Mouse (Mus musculus): Measurements from ENCODE around the gene Otulin.

The Otulin gene

GRCm38 (mm10) chr15:27506127-27506886 lies 124.2 kb downstream of the Otulin start:
- no peak for DNase-seq (ENCODE audit: low spot score in 2 of 2)

GRCm38 (mm10) chr15:27503801-27504730 lies 126.4 kb downstream of the Otulin start:
- DNase-seq (ENCODE audit: low spot score in 2 of 2): no peak

DNA sequence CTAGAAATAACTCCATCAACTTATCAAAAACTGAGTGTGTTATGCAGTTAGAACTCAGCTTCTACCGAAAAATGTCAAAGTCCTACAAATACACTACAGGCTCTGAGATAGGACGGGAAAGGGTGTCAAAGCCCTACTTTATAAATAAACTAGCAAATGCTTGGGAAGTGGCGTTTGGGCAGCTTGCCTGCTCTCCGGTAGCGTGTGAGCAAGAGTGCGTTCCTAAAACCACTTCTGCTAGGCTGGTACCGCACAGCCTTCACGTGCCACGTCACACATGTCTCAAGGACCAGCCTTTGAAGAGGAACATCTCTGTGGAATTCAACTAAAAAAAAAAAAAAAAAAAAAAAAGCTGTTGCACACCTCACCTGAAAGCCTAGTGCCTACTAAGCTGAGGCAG lies 127.3 kb downstream of the Otulin start:
- no peak for DNase-seq (ENCODE audit: low spot score in 2 of 2)

GRCm38 (mm10) chr15:27502338-27502737 lies 128.2 kb downstream of the Otulin start:
- DNase-seq (ENCODE audit: low spot score in 2 of 2): no peak

GRCm38 (mm10) chr15:27500390-27500789 lies 130.1 kb downstream of the Otulin start:
- no peak for DNase-seq (ENCODE audit: low spot score in 2 of 2)

DNA sequence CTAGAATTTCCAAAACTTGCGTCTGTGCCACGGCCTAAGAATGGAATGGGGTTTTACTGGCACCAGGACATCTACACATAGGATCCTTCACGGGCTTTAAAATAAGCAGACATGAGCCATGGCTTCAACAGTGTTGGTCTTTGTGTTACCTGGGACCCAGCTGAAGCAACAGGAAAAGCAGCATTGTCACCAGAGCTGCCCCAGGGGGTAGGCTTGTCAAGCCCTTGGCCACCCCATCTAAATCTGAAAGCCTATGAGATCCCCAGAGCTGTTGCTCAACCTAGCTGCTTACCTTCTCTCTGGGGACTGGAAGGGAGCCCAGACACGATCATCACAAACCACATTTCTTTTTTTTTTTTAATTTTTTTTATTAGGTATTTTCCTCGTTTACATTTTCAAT lies 132.4 kb downstream of the Otulin start:
- peak; percentile 30 to 43 for DNase-seq (ENCODE audit: low spot score in 2 of 2)

GRCm38 (mm10) chr15:27497300-27497997 lies 133.0 kb downstream of the Otulin start:
- peak; percentile 32 to 47 for DNase-seq (ENCODE audit: low spot score in 2 of 2)

- peak; percentile 76 to 87 for DNase-seq (ENCODE audit: low spot score in 2 of 2)
These were observed 133.7 kb downstream of the Otulin start for GRCm38 (mm10) chr15:27496596-27497299.

DNA sequence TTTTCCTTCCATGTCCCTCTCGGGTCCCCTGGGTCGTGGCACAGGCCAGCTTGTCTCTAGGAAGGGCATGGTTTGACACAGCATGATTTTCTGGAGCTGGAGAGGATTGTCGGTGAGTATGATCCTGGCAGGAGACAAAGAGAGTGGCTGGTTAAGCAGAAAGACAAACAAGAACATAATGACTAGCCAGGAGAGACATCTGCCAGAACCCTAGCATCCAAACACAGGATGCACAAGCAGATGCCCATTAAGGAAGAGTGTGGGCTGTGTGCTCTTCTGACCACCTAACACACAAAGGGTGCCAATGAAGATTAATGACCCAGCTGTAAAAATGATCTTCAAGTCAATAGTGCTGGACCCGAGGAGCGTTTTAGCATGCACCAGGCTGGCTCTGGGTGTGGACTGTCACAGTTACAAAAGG lies 134.5 kb downstream of the Otulin start:
- peak; percentile 29 to 45 for DNase-seq (ENCODE audit: low spot score in 2 of 2)

DNA sequence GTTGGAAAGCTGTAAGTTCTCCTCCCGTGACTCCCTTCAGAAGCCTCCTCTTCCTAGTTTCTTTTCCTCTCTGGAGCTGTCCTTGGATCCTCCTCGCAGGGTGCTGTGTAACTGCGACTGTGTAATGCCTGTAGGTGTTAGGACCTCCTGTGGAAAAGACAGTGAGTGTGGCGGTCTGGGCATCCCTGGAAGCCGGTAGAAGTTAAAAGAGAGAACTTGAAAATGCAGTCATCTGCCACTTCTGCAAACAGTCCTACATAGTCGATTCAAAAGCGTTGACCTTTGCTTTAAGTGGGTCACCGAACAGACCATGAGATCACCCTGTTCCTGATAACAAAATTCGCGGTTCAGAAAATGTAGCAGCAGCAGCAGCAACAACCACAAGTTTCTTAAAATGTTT lies 137.0 kb downstream of the Otulin start:
- DNase-seq (ENCODE audit: low spot score in 2 of 2): peak in 1 of 2 experiments; percentile 41

DNA sequence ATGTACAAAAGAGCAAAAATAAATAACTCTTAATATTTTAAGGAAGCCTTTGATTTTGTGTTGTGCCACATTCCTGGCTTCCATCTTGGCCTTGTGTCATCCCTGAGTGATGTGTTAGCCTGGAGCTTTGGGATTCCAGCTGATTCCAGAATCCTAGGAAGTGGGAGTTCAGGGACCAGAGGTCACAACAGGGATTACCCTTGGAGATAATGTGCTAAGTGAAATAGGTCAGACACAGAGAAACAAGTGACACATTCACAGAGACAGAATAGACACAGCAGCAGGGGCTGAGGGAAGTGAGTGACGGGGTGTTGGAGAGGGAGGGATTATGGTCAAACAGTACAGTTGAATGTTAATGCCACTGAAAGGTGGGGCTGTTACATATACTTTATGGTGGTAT lies 137.8 kb downstream of the Otulin start:
- DNase-seq (ENCODE audit: low spot score in 2 of 2): no peak

Measured in spleen, postnatal 10 days (tissue).